In genomic region chr3:68581591-68581990, GRCm38 (mm10) we compare ENCODE assay signal across 10 mouse cellular contexts.
A peak's percentile ranks its signal among the peaks of the same experiment; 100 is the strongest.
DNase-seq lines count a peak whose midpoint lies in the region; ATAC-seq and TF ChIP-seq lines count a peak whose summit lies in the region.
"Had no signal": no experiment of that assay in that cellular context is flagged by ENCODE, and none has a peak within 500 bp of the region (broad histone marks: within the 10 kb centered on the region; RNA-seq: fewer than 3 reads in every experiment).

No protein-coding gene starts in this region.

- 73% methylated on average over 13 of the region's 13 CpGs for WGBS in heart, postnatal 0 days

- H3K4me1 ChIP-seq in heart, postnatal 0 days (ENCODE audit: control insufficient read depth, insufficient read depth) = peaks cover 46% of the 10 kb centered on the region
- H3K4me1 ChIP-seq in E14TG2a.4 (replicated peaks; ENCODE audit: low read depth, low read length) = peaks cover 94% of the 10 kb centered on the region

- no peak overlapping the region for H3K9ac ChIP-seq in heart, postnatal 0 days (replicated peaks; ENCODE audit: low read depth, low read length)
- H3K9ac ChIP-seq: limb, embryonic 15.5 days had no signal

- H3K27ac ChIP-seq in heart, postnatal 0 days (ENCODE audit: low read depth) = no peak overlapping the region
- H3K27ac ChIP-seq: limb, embryonic 15.5 days had no signal

- no peaks in the 10 kb centered on the region for H3K27me3 ChIP-seq in heart, postnatal 0 days (ENCODE audit: control insufficient read depth, insufficient read depth, low read length)
- no peaks in the 10 kb centered on the region for H3K27me3 ChIP-seq in E14TG2a.4 (ENCODE audit: insufficient read depth, low read length)

- no peak for TF ChIP-seq EP300 in heart, postnatal 0 days (IDR thresholded peaks at IDR 0.05; ENCODE audit: low read depth)

- no peak for ATAC-seq in heart, postnatal 0 days (ENCODE audit: insufficient read depth, low read depth)

- H3K9me3 ChIP-seq in heart, postnatal 0 days (replicated peaks; ENCODE audit: control insufficient read depth, low read length) = no peaks in the 10 kb centered on the region
- no peaks in the 10 kb centered on the region for H3K9me3 ChIP-seq in E14TG2a.4 (ENCODE audit: low read length)
- H3K9me3 ChIP-seq: limb, embryonic 15.5 days had no signal

- TF ChIP-seq CTCF in heart, postnatal 0 days (IDR thresholded peaks at IDR 0.05; ENCODE audit: low read depth) = peak; percentile 15
- peak; percentile 32 for TF ChIP-seq CTCF in E14TG2a.4 (conservative IDR thresholded peaks at IDR 0.05; ENCODE audit: low read length)

- DNase-seq in heart, postnatal 0 days (ENCODE audit: low spot score) = no peak
- no peak for DNase-seq in heart, adult 9 months (ENCODE audit: low spot score in 2 of 2)
- DNase-seq in ES-CJ7 (ENCODE audit: low read depth, low spot score) = peak; percentile 80
- DNase-seq in cerebellum, postnatal 36 days = peak; percentile 63 to 67
- DNase-seq in embryo, embryonic 11 days = no peak
- no peak for DNase-seq in retina, embryonic 14.5 days (ENCODE audit: low spot score)
- DNase-seq: kidney, adult 8-10 months; layer of hippocampus, adult 9-11 months had no signal

- no peak overlapping the region for H3K4me3 ChIP-seq in heart, postnatal 0 days (ENCODE audit: low read depth, low read length)
- H3K4me3 ChIP-seq in E14TG2a.4 (replicated peaks; ENCODE audit: low read length) = peak overlapping the region; percentile 64
- H3K4me3 ChIP-seq: limb, embryonic 15.5 days had no signal

- no peak overlapping the region for H3K4me2 ChIP-seq in heart, postnatal 0 days (ENCODE audit: low read depth, low read length)
- H3K4me2 ChIP-seq: limb, embryonic 15.5 days had no signal

- H3K36me3 ChIP-seq in heart, postnatal 0 days (replicated peaks; ENCODE audit: control insufficient read depth, insufficient read depth, low read length) = no peaks in the 10 kb centered on the region
- peaks cover 31% of the 10 kb centered on the region for H3K36me3 ChIP-seq in E14TG2a.4 (ENCODE audit: insufficient read depth, low read length)
- H3K36me3 ChIP-seq: limb, embryonic 15.5 days had no signal

Comparison
In these comparisons a context has a peak if more than half of its experiments do, and no peak if none do; other contexts are left out.
1. DNase-seq: peak in ES-CJ7 (single experiment) and cerebellum, postnatal 36 days (2 of 2); none in heart, postnatal 0 days (single experiment), heart, adult 9 months (0 of 2), embryo, embryonic 11 days (single experiment) and retina, embryonic 14.5 days (single experiment).